11 mouse cellular contexts compared by ENCODE assay signal in the genomic region with DNA sequence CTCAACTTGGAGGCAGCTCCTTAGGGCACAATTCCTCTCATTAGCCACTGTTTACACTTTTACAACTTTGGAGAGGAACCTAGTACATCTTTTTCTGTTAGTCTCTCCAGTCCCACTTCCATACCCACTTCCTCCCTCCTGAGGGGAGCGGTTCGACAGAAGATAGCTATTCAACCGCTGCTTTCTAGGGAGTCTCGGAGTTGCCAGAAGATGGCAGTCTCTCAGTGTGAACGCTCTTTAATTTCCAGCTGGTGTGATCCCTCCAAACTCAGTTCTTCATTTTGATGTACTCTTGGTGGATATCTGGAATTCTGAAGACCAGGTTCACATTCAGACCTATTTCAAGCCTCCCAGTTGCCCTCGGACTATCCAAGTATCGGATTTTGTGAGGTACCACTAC. TPM values are rescaled to one million over a fixed set of nuclear protein-coding genes. Genes with fewer than 3 reads are reported as not detected.
DNase-seq lines count a peak whose midpoint lies in the region; ATAC-seq and TF ChIP-seq lines count a peak whose summit lies in the region.
"Had no signal": no experiment of that assay in that cellular context is flagged by ENCODE, and none has a peak within 500 bp of the region (broad histone marks: within the 10 kb centered on the region; RNA-seq: fewer than 3 reads in every experiment).

No protein-coding gene starts in this region.

- no peaks in the 10 kb centered on the region for H3K4me1 ChIP-seq in spleen, adult 2 months (ENCODE audit: control insufficient read depth, insufficient read depth, insufficient read length)
- no peaks in the 10 kb centered on the region for H3K4me1 ChIP-seq in stomach, postnatal 0 days (replicated peaks; ENCODE audit: control insufficient read depth, insufficient read depth)
- H3K4me1 ChIP-seq: lung, embryonic 15.5 days had no signal

- H3K9ac ChIP-seq in stomach, postnatal 0 days (ENCODE audit: low read length): no peak overlapping the region
- H3K9ac ChIP-seq: lung, embryonic 15.5 days had no signal

- no peaks in the 10 kb centered on the region for H3K36me3 ChIP-seq in spleen, adult 2 months (ENCODE audit: control insufficient read depth, insufficient read depth, low read length)
- H3K36me3 ChIP-seq in stomach, postnatal 0 days (ENCODE audit: control insufficient read depth, insufficient read depth, low read length): peaks cover 3% of the 10 kb centered on the region; the same call in 1 of the 2 replicates

- peak; percentile 13 for DNase-seq in embryo, embryonic 11 days
- DNase-seq in embryo, embryonic 9.5 days (ENCODE audit: extremely low spot score): no peak
- peak; percentile 10 for DNase-seq in layer of hippocampus, adult 11-12 months (ENCODE audit: low spot score)
- DNase-seq in layer of hippocampus, adult 8-10 months (ENCODE audit: low spot score in 2 of 2): no peak
- DNase-seq in spleen, adult 2 months (ENCODE audit: low read depth in 1 of 2, low spot score in 2 of 2): no peak
- DNase-seq in spleen, postnatal 14 days (ENCODE audit: low spot score in 2 of 2): no peak
- DNase-seq in stomach, postnatal 0 days (ENCODE audit: low spot score): peak; percentile 34
- no peak for DNase-seq in spleen, postnatal 4 days (ENCODE audit: low spot score in 2 of 2)
- DNase-seq: cerebellum, adult 11-12 months; kidney, postnatal 10 days had no signal

- WGBS in spleen, adult 2 months: 69% methylated on average over 7 of the region's 7 CpGs
- 67% methylated on average over 7 of the region's 7 CpGs for WGBS in stomach, postnatal 0 days

- TF ChIP-seq CTCF in spleen, adult 2 months (IDR thresholded peaks at IDR 0.05; ENCODE audit: extremely low read depth, insufficient read depth, insufficient read length, insufficient replicate concordance): peak; percentile 5; the same call in 1 of the 2 replicates
- TF ChIP-seq CTCF in stomach, postnatal 0 days (IDR thresholded peaks at IDR 0.05; ENCODE audit: low read depth): peak; percentile 71

- no peak for TF ChIP-seq EP300 in stomach, postnatal 0 days (optimal IDR thresholded peaks at IDR 0.05)

- ATAC-seq in stomach, postnatal 0 days (ENCODE audit: low FRiP score, low TSS enrichment): no peak; the same call in 1 of the 2 replicates

- no peaks in the 10 kb centered on the region for H3K9me3 ChIP-seq in stomach, postnatal 0 days (ENCODE audit: control insufficient read depth, low read length)
- H3K9me3 ChIP-seq: lung, embryonic 15.5 days had no signal

- no peak overlapping the region for H3K4me2 ChIP-seq in stomach, postnatal 0 days (replicated peaks; ENCODE audit: low read depth)
- H3K4me2 ChIP-seq: lung, embryonic 15.5 days had no signal

- H3K4me3 ChIP-seq in spleen, adult 2 months (ENCODE audit: extremely low read depth, insufficient read depth, insufficient read length): no peak overlapping the region
- H3K4me3 ChIP-seq in stomach, postnatal 0 days (ENCODE audit: low read depth, low read length): no peak overlapping the region
- H3K4me3 ChIP-seq: lung, embryonic 15.5 days had no signal

- no peak for TF ChIP-seq POLR2A in spleen, adult 2 months (IDR thresholded peaks at IDR 0.05; ENCODE audit: low read depth, low read length)

- H3K27me3 ChIP-seq in spleen, adult 2 months (ENCODE audit: control insufficient read depth, insufficient read depth, low read length): no peaks in the 10 kb centered on the region; the same call in 1 of the 2 replicates
- no peaks in the 10 kb centered on the region for H3K27me3 ChIP-seq in stomach, postnatal 0 days (ENCODE audit: control insufficient read depth, insufficient read depth, low read length)
- H3K27me3 ChIP-seq: lung, embryonic 15.5 days had no signal

- no peak overlapping the region for H3K27ac ChIP-seq in spleen, adult 2 months (ENCODE audit: insufficient read depth, low read length)
- no peak overlapping the region for H3K27ac ChIP-seq in stomach, postnatal 0 days (replicated peaks)
- H3K27ac ChIP-seq: lung, embryonic 15.5 days had no signal

RNA-seq across cellular contexts. Expression of gene Fkbp9, which starts 18.5 kb away (rescaled TPM):
- 10 to 100 TPM; 27.4 to 37.3 (median 30.9) TPM for total RNA-seq in layer of hippocampus, adult 8-10 months (2022)
- 6.7 and 9.2 TPM in 2 replicates for polyA plus RNA-seq in spleen, adult 2 months (2012; rRNA removed)
- 80.5 and 85.8 TPM in 2 replicates for polyA plus RNA-seq in stomach, postnatal 0 days (2015; fragmentation: Nextera tagmentation; extraction: Ambion mirVana)

RNA-seq across cellular contexts. Expression of gene Kbtbd2, which starts 52.7 kb away (rescaled TPM):
- total RNA-seq in layer of hippocampus, adult 8-10 months (2022): 10 to 100 TPM; 49.4 to 68.1 (median 56.8) TPM
- polyA plus RNA-seq in spleen, adult 2 months (2012; rRNA removed): 7.2 and 8.0 TPM in 2 replicates
- polyA plus RNA-seq in stomach, postnatal 0 days (2015; fragmentation: Nextera tagmentation; extraction: Ambion mirVana): 9.3 and 10.8 TPM in 2 replicates

Comparison
In these comparisons a context has a peak if more than half of its experiments do, and no peak if none do; other contexts are left out.
1. DNase-seq: peak in embryo, embryonic 11 days (single experiment), layer of hippocampus, adult 11-12 months (single experiment) and stomach, postnatal 0 days (single experiment); none in embryo, embryonic 9.5 days (single experiment), layer of hippocampus, adult 8-10 months (0 of 2), spleen, adult 2 months (0 of 2), spleen, postnatal 14 days (0 of 2) and spleen, postnatal 4 days (0 of 2).